Mouse (Mus musculus) forebrain, embryonic 10.5 days (tissue): ENCODE measurements around the gene Sowahd. TPM values are rescaled to one million over a fixed set of nuclear protein-coding genes. Genes with fewer than 3 reads are reported as not detected.
A peak's percentile ranks its signal among the peaks of the same experiment; 100 is the strongest.

ENCODE experiments used
- DNase-seq: peaks from one replicate; pipeline ENCODE4 v3.0.0-alpha.2; 2017; ENCODE audit warnings: low spot score; ENCODE audit errors: extremely low spot score
- H3K27ac ChIP-seq: fragments of 300-500 bp; sonication (generic); 2 replicates; pipeline ENCODE4 v1.5.1; 2016; ENCODE audit warnings: mild to moderate bottlenecking
- H3K27me3 ChIP-seq: fragments of 300-500 bp; sonication (generic); 2 replicates; pipeline ENCODE4 v1.6.1; 2016; ENCODE audit warnings: mild to moderate bottlenecking; ENCODE audit not compliant: poor library complexity, severe bottlenecking
- H3K36me3 ChIP-seq: fragments of 300-500 bp; sonication (generic); replicated peaks from 2 replicates; pipeline ENCODE4 v1.6.1; 2016; ENCODE audit warnings: mild to moderate bottlenecking, moderate library complexity
- H3K4me1 ChIP-seq: fragments of 300-500 bp; sonication (generic); 2 replicates; pipeline ENCODE4 v1.6.1; 2016
- H3K4me3 ChIP-seq: fragments of 300-500 bp; sonication (generic); 2 replicates; pipeline ENCODE4 v1.5.1; 2016; ENCODE audit warnings: mild to moderate bottlenecking, moderate library complexity
- H3K9me3 ChIP-seq: fragments of 300-500 bp; sonication (generic); 2 replicates; pipeline ENCODE4 v1.6.1; 2016; ENCODE audit warnings: mild to moderate bottlenecking, moderate library complexity
- WGBS: fragments of 180-500 bp; shearing (Covaris S2); methylation state at CpG from one replicate; pipeline ENCODE4 v1.1.7; 2016; 5-methylcytosine and 5-hydroxymethylcytosine counted together
- polyA plus RNA-seq: library from polyadenylated mRNA; unstranded; fragments of >200 nt; fragmentation: Nextera tagmentation; extraction: Ambion mirVana; gene quantifications from 2 replicates; pipeline ENCODE4 v1.2.1, GENCODE M21; 2016

Sowahd gene
- not detected in 2 replicates for polyA plus RNA-seq

DNA sequence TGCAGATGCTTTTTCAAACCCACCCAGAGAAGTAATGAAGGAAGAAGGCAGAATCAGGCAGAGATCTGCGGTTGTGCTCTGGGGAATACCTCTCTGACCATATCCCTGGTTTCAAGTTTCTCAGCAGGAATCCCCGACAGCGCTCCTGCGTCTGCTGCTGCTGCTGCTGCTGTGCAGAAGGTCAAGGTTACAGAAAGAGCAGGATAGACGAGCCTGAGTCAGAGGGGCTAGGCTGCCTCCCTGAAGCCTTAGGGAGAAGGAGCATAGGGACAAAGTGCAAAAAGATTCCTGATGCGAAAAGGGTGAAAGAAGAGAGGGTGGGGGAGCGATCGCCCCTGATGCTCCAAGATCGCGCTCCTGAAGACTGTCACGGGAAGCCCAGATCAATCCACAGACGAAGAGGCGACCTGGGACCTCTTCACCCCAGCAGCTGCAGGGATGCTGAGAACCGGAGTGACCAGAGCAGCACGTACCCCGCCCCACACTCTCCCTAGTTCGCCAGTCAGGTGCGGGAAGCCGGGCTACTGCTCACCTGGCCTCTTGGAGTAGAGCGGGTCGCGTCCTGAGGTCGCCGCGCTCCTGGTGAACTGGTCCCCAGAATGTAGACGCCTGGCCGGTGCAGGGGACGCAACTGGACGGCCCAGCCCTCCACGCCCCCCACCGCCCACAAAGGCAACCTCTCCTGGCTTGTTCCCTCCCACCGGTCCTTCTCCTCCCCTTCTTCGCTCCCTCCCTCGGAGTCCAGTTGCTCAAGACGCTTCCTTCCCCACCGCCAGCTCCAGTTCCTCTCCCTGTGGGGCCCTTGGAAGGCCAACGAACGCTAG lies at the start of gene Sowahd:
Sowahd (plus strand) TSS at position 780 of the 824 bp plus-strand sequence.
- Histone ChIP-seq H3K4me3 (peak within 1 kb of the TSS; percentile 45), H3K9me3 (peaks cover 3% of the 10 kb centered on the region; the same call in 1 of the 2 replicates), H3K27ac (no peak within 1 kb of the TSS), H3K4me1 (peaks cover 13% of the 10 kb centered on the region), H3K36me3 (no peaks in the 10 kb centered on the region), H3K27me3 (peaks cover 90% of the 10 kb centered on the region)
- 17% methylated on average over 34 of the region's 38 CpGs for WGBS
- peak; percentile 15 for DNase-seq

DNA sequence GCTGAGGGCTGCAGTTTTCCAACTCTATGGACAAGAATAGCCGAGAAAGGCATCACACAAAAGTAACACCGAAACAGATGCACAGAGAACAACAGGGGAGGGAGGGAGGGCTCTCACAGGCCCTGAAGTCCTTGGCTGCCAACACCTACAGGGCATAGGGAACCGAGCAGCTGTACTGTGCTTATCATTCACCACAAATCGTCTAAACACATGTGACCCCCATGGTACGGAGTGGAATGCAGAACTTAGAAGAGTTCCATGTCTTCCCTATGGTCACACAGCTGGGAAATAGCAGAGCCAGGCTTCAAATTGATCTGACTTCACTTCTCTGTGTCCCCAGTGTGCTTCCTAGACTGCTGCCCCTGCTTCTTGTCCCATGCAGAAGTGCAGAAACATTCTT lies 34.8 kb upstream of the Sowahd start:
- DNase-seq = no peak
- Histone ChIP-seq H3K4me3 (no peak overlapping the region), H3K9me3 (no peaks in the 10 kb centered on the region), H3K27ac (no peak overlapping the region), H3K27me3 (no peaks in the 10 kb centered on the region), H3K4me1 (no peaks in the 10 kb centered on the region), H3K36me3 (no peaks in the 10 kb centered on the region)
- 81% methylated on average over 5 of the region's 5 CpGs for WGBS

DNA sequence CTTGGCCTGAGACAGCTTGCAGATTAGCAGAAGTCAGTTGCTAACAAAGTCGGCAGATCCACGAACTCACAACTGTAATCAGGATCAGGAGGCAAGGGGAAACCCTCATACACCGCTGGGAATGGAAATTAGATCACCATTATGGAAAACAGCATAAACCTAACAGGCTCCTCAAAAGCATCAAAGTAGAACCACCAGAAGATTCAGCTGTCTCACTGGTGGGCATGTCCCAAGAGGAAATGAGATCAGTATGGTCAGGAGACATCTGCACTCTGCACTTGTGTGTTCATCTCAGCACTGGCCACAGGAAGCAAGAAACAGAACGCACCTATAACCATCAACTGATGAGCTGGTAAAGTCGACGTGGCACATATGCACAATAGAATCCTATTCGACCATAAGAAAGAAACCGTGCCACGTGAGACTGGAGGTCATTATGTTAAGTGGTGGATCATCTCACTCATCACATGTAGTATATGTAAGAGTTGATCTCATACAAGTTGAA lies 30.4 kb upstream of the Sowahd start:
- 90% methylated on average over 9 of the region's 9 CpGs for WGBS
- H3K9me3 ChIP-seq = no peaks in the 10 kb centered on the region
- DNase-seq = no peak

DNA sequence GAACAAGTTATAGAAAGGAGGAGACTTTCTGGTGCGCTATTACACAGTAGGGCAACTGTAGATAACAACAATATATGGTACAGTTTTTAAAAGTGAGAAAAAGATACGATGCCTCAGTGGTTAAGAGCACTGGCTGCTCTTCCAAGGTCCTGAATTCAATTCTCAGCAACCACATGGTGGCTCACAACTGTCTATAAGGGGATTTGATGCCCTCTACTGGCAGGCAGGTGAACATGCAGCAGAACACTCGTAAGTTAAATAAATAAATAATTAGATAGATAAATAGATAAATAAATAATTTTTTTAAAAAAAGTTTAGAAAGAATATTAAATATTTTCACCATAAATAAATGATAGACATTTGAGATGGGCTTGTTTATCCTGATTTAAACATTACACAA lies 29.6 kb upstream of the Sowahd start:
- no peak overlapping the region for H3K27ac ChIP-seq
- no peak for DNase-seq
- WGBS = 53% methylated on average over 3 of the region's 3 CpGs
- no peaks in the 10 kb centered on the region for H3K27me3 ChIP-seq
- H3K4me3 ChIP-seq = no peak overlapping the region
- H3K9me3 ChIP-seq = no peaks in the 10 kb centered on the region
- no peaks in the 10 kb centered on the region for H3K36me3 ChIP-seq
- H3K4me1 ChIP-seq = no peaks in the 10 kb centered on the region

More for the DNA sequence above, 30.4 kb upstream of the Sowahd start:
- Histone ChIP-seq H3K4me3 (no peak overlapping the region), H3K4me1 (no peaks in the 10 kb centered on the region), H3K27ac (no peak overlapping the region), H3K36me3 (no peaks in the 10 kb centered on the region), H3K27me3 (no peaks in the 10 kb centered on the region)

DNA sequence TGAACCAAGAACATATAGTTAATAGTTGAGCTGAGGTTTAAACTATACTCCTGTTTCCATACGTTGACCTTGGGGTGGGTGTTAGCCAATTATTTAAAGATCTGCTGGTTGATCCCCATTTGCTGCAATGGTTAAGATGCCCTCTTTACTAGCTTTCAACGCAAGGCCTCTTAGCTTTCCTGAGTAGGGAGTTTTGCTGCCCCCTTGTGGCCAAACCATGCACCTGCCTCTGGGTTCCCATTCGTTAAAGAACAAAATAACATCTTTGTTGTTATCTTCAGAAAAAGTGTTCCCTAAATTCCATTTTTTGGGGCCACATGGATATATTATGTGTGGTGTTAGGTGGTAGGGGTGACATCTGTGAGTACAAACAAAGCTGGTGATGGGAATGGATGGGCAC lies 26.0 kb upstream of the Sowahd start:
- no peaks in the 10 kb centered on the region for H3K4me1 ChIP-seq
- no peaks in the 10 kb centered on the region for H3K36me3 ChIP-seq
- H3K9me3 ChIP-seq = no peaks in the 10 kb centered on the region
- H3K27me3 ChIP-seq = no peaks in the 10 kb centered on the region
- H3K4me3 ChIP-seq = no peak overlapping the region
- DNase-seq = peak; percentile 46
- H3K27ac ChIP-seq = no peak overlapping the region
- 19% methylated on average over 3 of the region's 3 CpGs for WGBS

DNA sequence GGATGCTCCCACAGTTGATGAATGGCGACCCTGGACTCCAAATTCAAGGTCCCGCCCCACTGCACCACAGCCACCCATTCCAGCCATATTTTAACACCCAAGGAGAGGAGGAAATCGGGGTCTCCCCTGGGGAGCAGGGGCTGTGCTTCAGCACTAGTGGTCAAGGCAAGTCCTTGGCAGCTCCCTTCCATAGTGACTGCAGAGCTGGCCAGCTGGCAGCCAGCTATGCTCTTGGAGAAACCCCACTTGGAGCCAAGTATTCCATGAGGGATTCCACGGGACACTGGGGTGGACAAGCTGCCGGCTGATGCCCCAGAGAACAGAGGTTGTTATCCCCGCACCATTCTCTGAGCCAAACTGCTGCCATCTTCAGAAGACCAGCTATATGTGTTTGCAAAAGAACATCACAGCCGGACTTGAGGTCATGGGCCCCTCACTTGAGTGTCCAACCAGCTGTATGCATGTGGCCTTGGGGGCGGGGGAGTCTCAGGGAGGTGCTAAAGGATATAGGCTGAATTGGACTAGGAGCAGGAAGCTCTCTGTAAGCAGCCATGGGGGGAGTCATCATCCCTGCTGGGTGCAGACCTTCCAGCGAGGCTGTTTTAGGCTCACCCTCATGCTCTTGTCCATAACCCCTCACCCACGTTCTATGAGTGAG lies 24.9 kb upstream of the Sowahd start:
- H3K4me3 ChIP-seq = no peak overlapping the region
- H3K27me3 ChIP-seq = no peaks in the 10 kb centered on the region
- H3K4me1 ChIP-seq = no peaks in the 10 kb centered on the region
- H3K9me3 ChIP-seq = no peaks in the 10 kb centered on the region
- no peak for DNase-seq
- H3K36me3 ChIP-seq = no peaks in the 10 kb centered on the region
- H3K27ac ChIP-seq = no peak overlapping the region
- 82% methylated on average over 10 of the region's 10 CpGs for WGBS

DNA sequence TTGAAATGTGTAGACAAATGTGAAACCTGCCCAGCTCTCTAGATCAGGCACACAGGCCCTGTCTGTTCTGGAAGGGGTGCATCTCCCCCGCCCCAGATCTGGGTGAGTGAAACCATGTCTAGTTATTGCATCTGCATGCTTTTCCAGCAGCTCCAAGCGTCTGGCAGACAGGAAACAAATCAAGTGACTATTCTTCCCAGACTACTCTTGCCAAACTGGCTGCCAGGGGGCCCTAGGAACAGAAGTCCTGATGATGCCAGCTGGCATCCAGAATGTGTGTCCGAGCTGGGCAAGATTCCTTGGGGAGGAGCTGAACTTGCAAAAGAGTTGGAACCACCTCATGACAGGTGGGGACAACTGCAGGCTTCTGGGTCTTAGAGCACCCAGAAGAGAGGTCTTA lies 20.3 kb upstream of the Sowahd start:
- H3K36me3 ChIP-seq = no peaks in the 10 kb centered on the region
- H3K27ac ChIP-seq = no peak overlapping the region
- 69% methylated on average over 3 of the region's 3 CpGs for WGBS
- no peaks in the 10 kb centered on the region for H3K4me1 ChIP-seq
- DNase-seq = no peak
- H3K4me3 ChIP-seq = no peak overlapping the region
- H3K9me3 ChIP-seq = no peaks in the 10 kb centered on the region
- no peaks in the 10 kb centered on the region for H3K27me3 ChIP-seq

DNA sequence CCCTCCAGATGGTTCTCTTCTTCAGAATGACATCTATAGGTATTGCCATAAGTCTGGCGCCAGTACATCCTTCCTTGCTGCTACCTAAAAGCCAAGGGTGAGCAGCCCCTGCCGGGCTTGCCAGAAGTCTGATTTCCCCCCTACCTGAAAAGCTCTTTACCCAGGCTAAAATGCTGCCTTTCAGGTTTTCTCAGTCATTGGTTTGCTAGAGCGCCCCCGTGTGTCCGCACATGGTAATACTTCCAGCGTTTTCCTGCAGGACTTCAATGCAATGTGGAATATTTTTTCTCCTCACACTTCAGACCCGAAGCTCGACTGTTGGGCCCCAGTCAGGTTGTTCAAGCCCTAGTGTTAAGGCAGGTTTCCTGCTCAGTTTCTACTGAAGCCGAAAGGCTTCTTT lies 5.9 kb upstream of the Sowahd start:
- H3K36me3 ChIP-seq = no peaks in the 10 kb centered on the region
- WGBS = 21% methylated on average over 9 of the region's 9 CpGs
- H3K9me3 ChIP-seq = no peaks in the 10 kb centered on the region
- H3K27me3 ChIP-seq = peaks cover 35% of the 10 kb centered on the region
- peak; percentile 43 for DNase-seq
- H3K27ac ChIP-seq = no peak overlapping the region
- no peaks in the 10 kb centered on the region for H3K4me1 ChIP-seq
- H3K4me3 ChIP-seq = no peak overlapping the region

DNA sequence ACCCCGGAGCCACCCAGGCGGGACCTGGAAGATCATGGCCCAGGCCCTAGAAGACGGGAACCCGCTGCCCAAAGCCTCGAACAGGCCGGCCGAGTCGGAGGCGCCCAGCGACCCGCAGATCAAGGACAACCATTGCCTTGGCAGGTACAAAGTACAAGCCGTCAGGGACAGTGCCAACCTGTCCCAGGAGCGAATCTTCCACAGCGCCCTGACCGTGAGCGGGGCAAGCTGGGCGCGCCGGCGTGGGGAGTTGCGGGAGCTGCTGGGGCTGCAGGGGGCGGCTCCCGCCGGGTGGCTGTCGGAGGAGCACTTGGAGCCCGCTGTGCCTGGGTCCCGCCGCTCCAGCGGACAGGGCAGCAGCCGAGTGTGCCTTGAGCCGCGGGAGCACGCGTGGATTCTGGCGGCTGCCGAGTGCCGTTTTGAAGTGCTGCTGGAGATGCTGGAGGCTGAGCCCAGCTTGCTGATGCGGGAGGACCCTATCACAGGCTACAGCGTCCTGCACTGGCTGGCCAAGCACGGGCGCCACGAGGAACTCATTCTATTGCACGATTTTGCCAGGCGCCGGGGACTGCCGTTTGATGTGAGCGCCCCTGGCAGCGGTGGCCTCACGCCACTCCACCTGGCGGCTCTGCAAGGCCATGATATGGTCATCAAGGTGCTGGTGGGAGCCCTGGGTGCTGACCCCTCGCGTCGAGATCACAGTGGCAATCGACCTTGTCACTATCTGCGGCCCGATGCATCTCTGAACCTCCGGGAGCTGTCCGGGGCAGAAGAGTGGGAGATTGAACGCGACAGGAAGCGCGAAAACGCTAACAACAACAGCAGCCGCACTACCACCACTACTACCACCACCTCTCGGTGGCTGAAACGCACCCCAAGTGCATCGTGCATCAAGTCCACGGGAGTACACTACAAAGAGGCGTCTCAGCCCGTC lies 512 bp downstream of the Sowahd start:
- Histone ChIP-seq H3K9me3 (peaks cover 3% of the 10 kb centered on the region; the same call in 1 of the 2 replicates), H3K4me3 (peak overlapping the region; percentile 45), H3K27ac (no peak overlapping the region), H3K27me3 (peaks cover 96% of the 10 kb centered on the region), H3K36me3 (no peaks in the 10 kb centered on the region), H3K4me1 (peaks cover 13% of the 10 kb centered on the region)
- peak; percentile 17 for DNase-seq
- WGBS = 19% methylated on average over 70 of the region's 70 CpGs

DNA sequence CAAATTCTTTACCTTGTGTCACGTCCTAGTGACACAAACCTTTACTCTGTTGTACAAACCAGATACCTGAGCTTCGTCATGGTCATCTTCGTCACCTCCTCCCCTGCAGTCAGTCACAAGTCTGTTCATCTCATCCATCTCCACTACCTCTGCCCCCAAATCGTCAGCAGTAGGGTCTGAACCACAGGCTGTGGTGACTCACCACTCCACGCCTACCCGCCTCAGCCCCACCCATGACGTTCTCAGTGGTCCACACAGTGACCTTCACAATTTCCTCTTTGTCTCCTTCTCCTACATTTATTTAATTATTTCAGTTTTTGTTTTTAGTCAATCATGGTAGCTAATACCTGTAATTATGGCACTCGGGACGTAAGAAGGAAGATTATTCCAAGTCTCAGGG lies 15.3 kb downstream of the Sowahd start:
- Histone ChIP-seq H3K9me3 (no peaks in the 10 kb centered on the region), H3K27ac (no peak overlapping the region), H3K36me3 (no peaks in the 10 kb centered on the region), H3K27me3 (no peaks in the 10 kb centered on the region), H3K4me1 (no peaks in the 10 kb centered on the region), H3K4me3 (no peak overlapping the region)
- 85% methylated on average over 9 of the region's 9 CpGs for WGBS
- DNase-seq = no peak

DNA sequence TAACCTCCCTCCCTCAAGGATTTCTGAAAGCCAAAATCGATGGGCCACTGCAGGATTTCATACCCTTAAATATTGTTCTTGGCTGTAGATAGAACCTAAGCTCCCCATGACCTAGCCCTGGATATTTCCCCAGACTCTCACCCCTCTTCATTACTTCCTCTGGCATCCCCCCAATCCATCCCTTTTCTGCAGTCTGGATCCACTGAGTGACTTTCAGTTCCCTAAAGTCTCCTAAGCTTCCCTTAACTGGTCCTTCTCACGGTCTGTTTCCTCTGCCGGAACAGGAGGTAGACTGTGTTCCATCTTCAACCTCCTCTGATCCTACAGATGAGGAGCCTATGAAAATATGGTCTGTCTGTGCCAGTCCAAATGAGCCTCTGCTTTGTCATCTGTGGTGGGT lies 18.7 kb downstream of the Sowahd start:
- WGBS = 87% methylated on average over 3 of the region's 3 CpGs
- Histone ChIP-seq H3K36me3 (no peaks in the 10 kb centered on the region), H3K27me3 (no peaks in the 10 kb centered on the region), H3K27ac (no peak overlapping the region), H3K9me3 (no peaks in the 10 kb centered on the region), H3K4me1 (no peaks in the 10 kb centered on the region), H3K4me3 (no peak overlapping the region)
- no peak for DNase-seq

DNA sequence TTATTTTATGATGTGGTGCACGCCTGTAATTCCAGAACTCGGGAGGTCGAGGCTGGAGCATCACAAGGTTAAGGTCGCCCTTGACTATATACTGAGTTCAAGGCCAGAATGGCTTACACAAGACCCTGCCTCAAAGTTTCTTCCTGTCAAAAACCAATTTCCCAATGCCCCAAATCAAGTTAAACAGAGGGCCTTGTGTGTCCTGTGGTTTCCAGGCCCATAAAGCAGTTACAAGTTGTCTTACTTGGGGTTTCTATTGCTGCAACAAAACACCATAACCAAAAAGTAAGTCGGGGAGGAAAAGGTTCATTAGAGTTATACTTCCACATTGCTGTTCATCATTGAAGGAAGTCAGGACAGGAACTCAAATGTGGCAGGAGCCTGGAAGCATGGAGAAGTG lies 20.1 kb downstream of the Sowahd start:
- Histone ChIP-seq H3K36me3 (no peaks in the 10 kb centered on the region), H3K4me3 (no peak overlapping the region), H3K27ac (no peak overlapping the region), H3K4me1 (no peaks in the 10 kb centered on the region), H3K9me3 (no peaks in the 10 kb centered on the region), H3K27me3 (no peaks in the 10 kb centered on the region)
- WGBS = 91% methylated on average over 5 of the region's 5 CpGs
- DNase-seq = no peak
